Comparison of ENCODE assay signal across 27 mouse cellular contexts in the genomic region with DNA sequence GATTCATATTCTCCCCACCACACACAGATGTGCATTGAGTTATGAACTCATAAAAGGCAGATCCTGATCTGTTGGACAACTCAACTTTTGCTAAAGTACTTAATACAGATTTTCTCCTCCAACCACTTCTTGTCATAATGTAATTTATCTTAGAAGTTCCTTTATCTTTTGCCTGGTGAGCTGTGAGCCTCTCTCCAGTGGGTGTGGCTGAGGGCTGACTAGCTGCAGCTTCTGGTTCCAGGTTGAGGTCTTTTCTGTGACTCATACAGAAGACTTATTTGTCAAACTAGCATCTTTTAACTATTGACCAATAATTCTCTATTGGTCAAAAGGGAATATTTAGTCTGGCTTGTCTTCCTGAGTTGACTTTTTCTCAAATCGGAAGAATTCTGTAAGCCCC.
"Had no signal": no experiment of that assay in that cellular context is flagged by ENCODE, and none has a peak within 500 bp of the region (broad histone marks: within the 10 kb centered on the region; RNA-seq: fewer than 3 reads in every experiment).

No protein-coding gene starts in this region.

- H3K4me1 ChIP-seq: heart, embryonic 12.5 days; hindbrain, embryonic 10.5 days; liver, embryonic 13.5 days; liver, embryonic 15.5 days had no signal

- H3K9me3 ChIP-seq: heart, embryonic 10.5 days; heart, embryonic 12.5 days; hindbrain, embryonic 10.5 days; hindbrain, embryonic 12.5 days; intestine, embryonic 15.5 days; limb, embryonic 10.5 days; liver, embryonic 13.5 days; liver, embryonic 15.5 days had no signal

- H3K4me2 ChIP-seq: heart, embryonic 12.5 days; hindbrain, embryonic 12.5 days; hindbrain, embryonic 14.5 days; intestine, embryonic 15.5 days; limb, embryonic 12.5 days; liver, embryonic 11.5 days; liver, embryonic 13.5 days; liver, embryonic 15.5 days had no signal

- ATAC-seq: hindbrain, embryonic 16.5 days; inflammation-experienced regulatory T-cells, adult 6 months; intestine, postnatal 0 days had no signal

- H3K4me3 ChIP-seq: gastrocnemius, adult 2 months; heart, embryonic 10.5 days; heart, embryonic 12.5 days; hindbrain, embryonic 10.5 days; hindbrain, embryonic 12.5 days; intestine, embryonic 15.5 days; layer of hippocampus, adult 2 months; left cerebral cortex, adult 2 months; limb, embryonic 10.5 days; limb, embryonic 12.5 days; liver, embryonic 13.5 days; liver, embryonic 15.5 days had no signal

- DNase-seq: gastrocnemius, adult 2 months; gastrocnemius, postnatal 10 days; gastrocnemius, postnatal 25 days; heart, postnatal 10 days; heart, postnatal 4 days; kidney, adult 18-20 months; kidney, adult 8-10 months; kidney, postnatal 10 days; kidney, postnatal 25 days; kidney, postnatal 4 days; liver; liver, embryonic 13.5 days had no signal

- H3K9ac ChIP-seq: heart, embryonic 12.5 days; hindbrain, embryonic 12.5 days; hindbrain, embryonic 14.5 days; intestine, embryonic 15.5 days; limb, embryonic 12.5 days; liver, embryonic 13.5 days; liver, embryonic 15.5 days had no signal

- H3K27me3 ChIP-seq: heart, embryonic 12.5 days; hindbrain, embryonic 12.5 days; intestine, embryonic 15.5 days; limb, embryonic 12.5 days; liver, embryonic 13.5 days; liver, embryonic 15.5 days had no signal

- H3K27ac ChIP-seq: gastrocnemius, adult 2 months; heart, embryonic 10.5 days; hindbrain, embryonic 10.5 days; hindbrain, embryonic 12.5 days; hindbrain, embryonic 14.5 days; intestine, embryonic 15.5 days; layer of hippocampus, adult 2 months; left cerebral cortex, adult 2 months; limb, embryonic 10.5 days; limb, embryonic 12.5 days; liver, embryonic 13.5 days; liver, embryonic 15.5 days had no signal

- H3K36me3 ChIP-seq: heart, embryonic 10.5 days; heart, embryonic 12.5 days; hindbrain, embryonic 10.5 days; hindbrain, embryonic 12.5 days; intestine, embryonic 15.5 days; limb, embryonic 10.5 days; limb, embryonic 12.5 days; liver, embryonic 13.5 days; liver, embryonic 15.5 days had no signal
